In genomic region chr2:178117946-178118345, GRCm38 (mm10) we compare ENCODE assay signal across 9 mouse cellular contexts. TPM values are rescaled to one million over a fixed set of nuclear protein-coding genes. Genes with fewer than 3 reads are reported as not detected.
A peak's percentile ranks its signal among the peaks of the same experiment; 100 is the strongest.
DNase-seq lines count a peak whose midpoint lies in the region; ATAC-seq and TF ChIP-seq lines count a peak whose summit lies in the region.
"Had no signal": no experiment of that assay in that cellular context is flagged by ENCODE, and none has a peak within 500 bp of the region (broad histone marks: within the 10 kb centered on the region; RNA-seq: fewer than 3 reads in every experiment).

No protein-coding gene starts in this region.

- no peaks in the 10 kb centered on the region for H3K27me3 ChIP-seq in kidney, adult 2 months (replicated peaks; ENCODE audit: control insufficient read depth, insufficient read depth, low read length)
- H3K27me3 ChIP-seq in kidney, embryonic 15.5 days = peaks cover 26% of the 10 kb centered on the region
- H3K27me3 ChIP-seq in liver, embryonic 11.5 days (replicated peaks; ENCODE audit: control insufficient read depth, insufficient read depth, low read length) = peaks cover 22% of the 10 kb centered on the region

- no peak overlapping the region for H3K4me2 ChIP-seq in kidney, embryonic 15.5 days
- no peak overlapping the region for H3K4me2 ChIP-seq in liver, embryonic 11.5 days

- TF ChIP-seq CTCF in kidney, adult 2 months (conservative IDR thresholded peaks at IDR 0.05; ENCODE audit: insufficient read depth, insufficient read length, low read depth, low read length) = peak; percentile 69

- WGBS in kidney, adult 2 months = 24% methylated on average over 12 of the region's 12 CpGs
- 21% methylated on average over 12 of the region's 12 CpGs for WGBS in kidney, embryonic 15.5 days
- 24% methylated on average over 12 of the region's 12 CpGs for WGBS in liver, embryonic 11.5 days

- no peaks in the 10 kb centered on the region for H3K4me1 ChIP-seq in kidney, adult 2 months (ENCODE audit: control insufficient read depth, insufficient read depth, low read length)
- H3K4me1 ChIP-seq in kidney, embryonic 15.5 days = peaks cover 33% of the 10 kb centered on the region
- H3K4me1 ChIP-seq in liver, embryonic 11.5 days (replicated peaks; ENCODE audit: control insufficient read depth, insufficient read depth, low read length) = no peaks in the 10 kb centered on the region

- H3K36me3 ChIP-seq in kidney, adult 2 months (ENCODE audit: control insufficient read depth, insufficient read depth, low read length) = no peaks in the 10 kb centered on the region
- no peaks in the 10 kb centered on the region for H3K36me3 ChIP-seq in kidney, embryonic 15.5 days
- no peaks in the 10 kb centered on the region for H3K36me3 ChIP-seq in liver, embryonic 11.5 days (ENCODE audit: control insufficient read depth, insufficient read depth, low read length)
- H3K36me3 ChIP-seq: embryonic facial prominence, embryonic 15.5 days had no signal

- H3K9me3 ChIP-seq in kidney, embryonic 15.5 days (replicated peaks) = no peaks in the 10 kb centered on the region
- no peaks in the 10 kb centered on the region for H3K9me3 ChIP-seq in liver, embryonic 11.5 days (ENCODE audit: control insufficient read depth, low read length)
- H3K9me3 ChIP-seq: embryonic facial prominence, embryonic 15.5 days had no signal

- peak; percentile 21 for DNase-seq in kidney, adult 2 months
- DNase-seq in ZHBTc4 (ENCODE audit: low read depth, low spot score) = peak; percentile 84
- DNase-seq in cerebellum, postnatal 4 days (ENCODE audit: low spot score in 2 of 2) = peak; percentile 40 to 49
- DNase-seq in heart, postnatal 4 days = peak; percentile 57
- DNase-seq in liver, embryonic 11.5 days (ENCODE audit: low spot score) = peak; percentile 36
- DNase-seq in retina, postnatal 1 day = peak; percentile 76
- no peak for DNase-seq in urinary bladder, adult 18-20 months (ENCODE audit: low spot score in 2 of 2)

- H3K4me3 ChIP-seq in kidney, adult 2 months (ENCODE audit: insufficient read depth, low read depth, low read length) = no peak overlapping the region
- H3K4me3 ChIP-seq in kidney, embryonic 15.5 days (replicated peaks) = no peak overlapping the region
- no peak overlapping the region for H3K4me3 ChIP-seq in liver, embryonic 11.5 days (ENCODE audit: low read depth, low read length)

- ATAC-seq in kidney, embryonic 15.5 days (replicated peaks; ENCODE audit: low FRiP score) = no peak
- no peak for ATAC-seq in liver, embryonic 11.5 days (replicated peaks; ENCODE audit: low FRiP score)

- no peak overlapping the region for H3K9ac ChIP-seq in kidney, embryonic 15.5 days
- no peak overlapping the region for H3K9ac ChIP-seq in liver, embryonic 11.5 days (ENCODE audit: low read depth, low read length)
- H3K9ac ChIP-seq: embryonic facial prominence, embryonic 15.5 days had no signal

- no peak for TF ChIP-seq POLR2A in kidney, adult 2 months (IDR thresholded peaks at IDR 0.05; ENCODE audit: low read depth, low read length)

- no peak overlapping the region for H3K27ac ChIP-seq in kidney, adult 2 months (ENCODE audit: insufficient read depth, low read depth, low read length)
- H3K27ac ChIP-seq in kidney, embryonic 15.5 days = no peak overlapping the region
- H3K27ac ChIP-seq in liver, embryonic 11.5 days (ENCODE audit: low read depth, low read length) = no peak overlapping the region
- H3K27ac ChIP-seq: embryonic facial prominence, embryonic 15.5 days had no signal

RNA-seq across cellular contexts. Expression of gene Phactr3, which starts 0.8 kb away (rescaled TPM):
- polyA plus RNA-seq in kidney, adult 2 months (2012; rRNA removed) = 0.05 and 0.17 TPM in 2 replicates
- 0.85 and 1.5 TPM in 2 replicates for polyA plus RNA-seq in kidney, embryonic 15.5 days (2015; fragmentation: Nextera tagmentation; extraction: Ambion mirVana)
- 1 to 10 TPM; 2.6 to 2.7 TPM for total RNA-seq in heart, postnatal 4 days (2021)
- polyA plus RNA-seq in liver, embryonic 11.5 days (2014; fragmentation: Nextera tagmentation; extraction: Ambion mirVana) = 0.43 and 0.90 TPM in 2 replicates

RNA-seq across cellular contexts. Expression of gene Zfp931, which starts 39.7 kb away (rescaled TPM):
- 2.3 and 3.2 TPM in 2 replicates for polyA plus RNA-seq in kidney, adult 2 months (2012; rRNA removed)
- polyA plus RNA-seq in kidney, embryonic 15.5 days (2015; fragmentation: Nextera tagmentation; extraction: Ambion mirVana) = 18.2 and 19.0 TPM in 2 replicates
- 1 to 10 TPM; 8.4 to 9.3 TPM for total RNA-seq in heart, postnatal 4 days (2021)
- 9.6 TPM in 2 replicates for polyA plus RNA-seq in liver, embryonic 11.5 days (2014; fragmentation: Nextera tagmentation; extraction: Ambion mirVana)

Comparison
In these comparisons a context has a peak if more than half of its experiments do, and no peak if none do; other contexts are left out.
1. DNase-seq: peak in kidney, adult 2 months (single experiment), ZHBTc4 (single experiment), cerebellum, postnatal 4 days (2 of 2), heart, postnatal 4 days (single experiment), liver, embryonic 11.5 days (single experiment) and retina, postnatal 1 day (single experiment); none in urinary bladder, adult 18-20 months (0 of 2).